Mouse (Mus musculus): Measurements from ENCODE around the gene Nuak1. TPM values are rescaled to one million over a fixed set of nuclear protein-coding genes. Genes with fewer than 3 reads are reported as not detected.
A peak's percentile ranks its signal among the peaks of the same experiment; 100 is the strongest.
"Not testable (repeated sequence)": the region's sequence is repeated elsewhere in the genome, so short reads cannot be mapped to it uniquely, and the experiment has no call there.

Nuak1 gene
- 2.3 and 2.6 TPM in 2 replicates for polyA plus RNA-seq (2015; fragmentation: Nextera tagmentation; extraction: Ambion mirVana)

DNA sequence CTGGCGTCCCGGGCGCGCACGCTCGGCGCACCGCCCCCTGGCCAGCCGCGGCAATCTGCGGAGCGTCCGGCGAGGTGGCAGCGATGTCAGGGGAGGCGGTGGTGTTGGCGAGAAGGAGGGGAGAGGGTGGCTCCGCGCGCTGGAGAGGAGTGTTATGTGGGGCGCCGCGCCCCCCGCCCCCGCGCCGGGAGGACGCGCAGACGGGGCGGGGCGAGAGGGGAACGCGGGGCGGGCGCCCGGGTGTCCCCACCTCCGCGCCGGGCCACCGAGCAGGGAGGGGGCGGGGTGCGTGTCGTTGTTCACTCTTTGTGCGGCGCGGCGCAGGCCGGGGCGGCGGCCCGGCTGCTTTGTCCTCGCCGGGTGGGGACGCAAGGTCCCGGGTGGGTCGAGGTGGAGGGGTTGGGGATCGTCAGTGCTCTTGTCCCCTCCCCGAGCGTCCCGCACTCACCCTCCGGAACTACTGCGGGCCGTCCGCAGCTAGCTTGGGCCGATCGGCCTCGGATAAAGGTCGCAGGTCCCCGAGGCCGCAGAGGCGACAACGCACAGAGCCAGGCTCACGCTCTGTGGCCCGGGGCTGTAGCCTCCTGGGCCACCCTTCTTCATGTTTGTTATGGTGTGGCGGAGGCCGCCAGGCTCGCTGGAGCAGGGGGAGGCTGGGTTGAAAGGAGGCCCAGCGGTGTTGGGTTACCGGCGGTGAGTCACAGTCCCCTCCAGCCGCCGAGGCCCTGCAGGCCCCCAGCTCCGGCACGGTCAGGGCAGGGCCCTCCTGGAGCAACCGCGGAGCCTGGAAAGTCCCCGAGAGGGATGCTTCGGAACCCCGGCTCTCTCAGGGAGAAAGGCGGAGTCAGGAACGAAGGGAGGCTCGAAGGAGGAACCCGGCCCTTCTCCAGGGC lies at the start of gene Nuak1:
Gene Nuak1 (minus strand): TSS at position 57 of the 893 bp plus-strand sequence.
- Histone ChIP-seq H3K27ac (replicated peaks) (peak within 1 kb of the TSS; percentile 100), H3K27me3 (replicated peaks) (no peaks in the 10 kb centered on the region), H3K9ac (peak within 1 kb of the TSS; percentile 100), H3K4me1 (peaks cover 61% of the 10 kb centered on the region), H3K4me2 (peak within 1 kb of the TSS; percentile 93), H3K9me3 (no peaks in the 10 kb centered on the region), H3K4me3 (peak within 1 kb of the TSS; percentile 96), H3K36me3 (no peaks in the 10 kb centered on the region)
- WGBS: under 1% methylated on average over 85 of the region's 94 CpGs
- ATAC-seq (ENCODE audit: extremely low read depth, insufficient number of reproducible peaks, low FRiP score, low TSS enrichment): peak; percentile 80

DNA sequence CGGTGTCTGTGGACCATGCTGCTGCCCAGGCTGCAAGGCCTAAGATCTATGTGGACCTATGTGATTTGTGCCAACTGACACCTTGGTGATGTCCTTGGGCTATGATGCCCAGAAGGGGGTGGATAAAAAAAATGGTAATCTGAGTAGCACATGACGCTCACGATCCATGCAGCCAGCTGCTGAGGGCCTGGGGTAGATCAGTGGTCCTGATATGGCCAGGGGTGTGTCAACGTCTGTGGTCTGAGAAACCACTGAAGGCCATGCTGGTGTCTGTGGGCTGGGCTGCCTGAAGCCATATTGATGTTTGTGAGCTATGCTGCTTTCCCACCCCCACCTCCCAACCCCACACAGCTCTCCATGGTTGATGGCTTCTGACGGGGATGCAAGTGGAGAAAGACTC lies 49.7 kb upstream of the Nuak1 start:
- no peak overlapping the region for H3K4me2 ChIP-seq
- H3K9me3 ChIP-seq: no peaks in the 10 kb centered on the region; the same call in 1 of the 2 replicates
- no peaks in the 10 kb centered on the region for H3K36me3 ChIP-seq
- H3K27ac ChIP-seq (replicated peaks): no peak overlapping the region
- H3K27me3 ChIP-seq (replicated peaks): no peaks in the 10 kb centered on the region
- no peak overlapping the region for H3K4me3 ChIP-seq
- 75% methylated on average over 5 of the region's 5 CpGs for WGBS
- no peak for ATAC-seq (ENCODE audit: extremely low read depth, insufficient number of reproducible peaks, low FRiP score, low TSS enrichment)
- H3K4me1 ChIP-seq: peaks cover 16% of the 10 kb centered on the region
- H3K9ac ChIP-seq: no peak overlapping the region

DNA sequence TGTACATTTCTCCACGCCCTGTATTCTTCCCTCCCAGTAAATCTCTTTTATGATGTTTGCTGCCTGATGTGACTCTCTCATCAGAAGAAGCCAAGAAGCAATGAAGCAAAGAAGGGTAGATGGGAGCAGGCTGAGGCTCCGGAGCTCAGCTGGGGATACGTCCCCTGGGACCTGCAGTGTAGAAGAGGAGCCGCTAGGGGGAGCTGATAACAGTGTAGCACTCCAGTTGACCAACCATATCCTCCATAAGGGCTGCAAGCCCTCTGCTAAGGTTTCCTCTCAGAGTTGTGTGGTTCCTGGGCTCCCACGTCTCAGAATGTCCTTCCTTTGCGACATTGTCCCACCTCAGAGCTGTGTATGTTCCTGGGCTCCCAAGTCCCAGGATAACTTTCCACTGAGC lies 47.9 kb upstream of the Nuak1 start:
- Histone ChIP-seq H3K9me3 (no peaks in the 10 kb centered on the region; the same call in 1 of the 2 replicates), H3K36me3 (no peaks in the 10 kb centered on the region), H3K27ac (replicated peaks) (no peak overlapping the region), H3K4me3 (no peak overlapping the region), H3K9ac (no peak overlapping the region), H3K4me2 (no peak overlapping the region), H3K27me3 (replicated peaks) (no peaks in the 10 kb centered on the region), H3K4me1 (0 out of 2 replicates have a peak, but pooled peaks cover 6% of the 10 kb centered on the region)
- no peak for ATAC-seq (ENCODE audit: extremely low read depth, insufficient number of reproducible peaks, low FRiP score, low TSS enrichment)
- 37% methylated on average over 6 of the region's 6 CpGs for WGBS

DNA sequence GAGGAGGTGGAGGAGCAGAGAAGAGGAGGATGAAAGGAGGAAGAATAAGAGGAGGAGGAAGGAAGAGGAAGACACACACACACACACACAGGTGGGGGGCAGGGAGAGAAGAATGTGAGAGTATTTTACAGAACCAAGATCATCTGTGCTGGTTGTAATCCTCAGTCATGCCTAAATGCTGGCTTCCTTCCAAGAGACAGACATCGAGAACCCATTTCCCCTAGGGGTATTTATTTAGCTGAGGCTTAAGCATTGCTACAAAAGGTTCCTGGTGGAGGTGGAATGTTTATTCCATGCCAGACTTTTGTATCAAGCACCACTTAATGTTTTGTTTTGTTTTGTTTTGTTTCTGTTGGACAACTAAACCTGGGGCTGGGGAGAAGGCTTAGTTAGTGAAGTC lies 44.3 kb upstream of the Nuak1 start:
- no peak overlapping the region for H3K4me2 ChIP-seq
- no peak overlapping the region for H3K9ac ChIP-seq
- no peak overlapping the region for H3K27ac ChIP-seq (replicated peaks)
- no peaks in the 10 kb centered on the region; the same call in 1 of the 2 replicates for H3K9me3 ChIP-seq
- no peak overlapping the region for H3K4me3 ChIP-seq
- no peak for ATAC-seq (ENCODE audit: extremely low read depth, insufficient number of reproducible peaks, low FRiP score, low TSS enrichment)
- no peaks in the 10 kb centered on the region for H3K36me3 ChIP-seq
- no peaks in the 10 kb centered on the region for H3K27me3 ChIP-seq (replicated peaks)
- 56% methylated on average over 1 of the region's 1 CpGs for WGBS
- peaks cover 14% of the 10 kb centered on the region for H3K4me1 ChIP-seq

DNA sequence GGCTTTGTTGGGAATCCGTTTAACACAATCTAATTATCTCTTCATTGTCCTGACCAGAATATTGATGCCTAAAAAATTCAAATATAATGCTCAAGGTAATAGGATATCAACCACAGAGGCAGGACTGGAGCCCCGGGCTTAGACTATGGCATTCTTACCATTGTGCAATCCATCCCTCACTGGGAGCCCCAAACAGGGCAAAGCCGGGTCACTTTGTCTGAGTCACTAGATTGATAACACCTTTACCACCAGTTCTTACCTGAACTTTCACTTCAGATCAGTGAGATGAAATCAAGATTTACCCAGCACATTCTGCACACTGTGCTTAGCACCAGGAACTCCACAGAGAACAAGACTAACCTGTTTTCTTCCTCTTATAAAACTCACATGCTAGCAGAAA lies 43.2 kb upstream of the Nuak1 start:
- 76% methylated on average over 3 of the region's 3 CpGs for WGBS
- Histone ChIP-seq H3K4me2 (no peak overlapping the region), H3K36me3 (no peaks in the 10 kb centered on the region), H3K4me3 (no peak overlapping the region), H3K27ac (replicated peaks) (no peak overlapping the region), H3K9ac (no peak overlapping the region), H3K4me1 (peaks cover 14% of the 10 kb centered on the region), H3K9me3 (no peaks in the 10 kb centered on the region; the same call in 1 of the 2 replicates), H3K27me3 (replicated peaks) (no peaks in the 10 kb centered on the region)
- ATAC-seq (ENCODE audit: extremely low read depth, insufficient number of reproducible peaks, low FRiP score, low TSS enrichment): no peak

DNA sequence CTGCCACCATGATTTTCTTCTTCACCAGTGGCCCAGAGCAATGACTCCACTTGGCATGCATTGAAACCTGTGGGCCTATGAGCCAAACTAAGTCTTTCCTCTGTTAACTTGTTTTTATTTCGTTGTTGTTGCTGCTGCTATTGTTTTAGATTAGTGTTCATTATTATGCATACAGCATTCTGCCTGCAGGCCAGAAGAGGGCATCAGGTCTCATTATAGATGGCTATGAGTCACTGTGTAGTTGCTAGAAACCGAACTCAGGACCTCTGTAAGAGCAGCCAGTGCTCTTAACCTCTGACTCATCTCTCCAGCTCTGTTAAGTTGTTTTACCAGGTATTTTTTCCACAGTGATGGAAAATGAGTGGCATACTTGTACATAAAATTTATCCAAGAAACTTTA lies 42.7 kb upstream of the Nuak1 start:
- Histone ChIP-seq H3K27ac (replicated peaks) (no peak overlapping the region), H3K27me3 (replicated peaks) (no peaks in the 10 kb centered on the region), H3K4me3 (no peak overlapping the region), H3K4me1 (peaks cover 17% of the 10 kb centered on the region), H3K9ac (no peak overlapping the region), H3K36me3 (no peaks in the 10 kb centered on the region), H3K9me3 (no peaks in the 10 kb centered on the region; the same call in 1 of the 2 replicates), H3K4me2 (no peak overlapping the region)
- 77% methylated on average over 2 of the region's 2 CpGs for WGBS
- ATAC-seq (ENCODE audit: extremely low read depth, insufficient number of reproducible peaks, low FRiP score, low TSS enrichment): no peak

DNA sequence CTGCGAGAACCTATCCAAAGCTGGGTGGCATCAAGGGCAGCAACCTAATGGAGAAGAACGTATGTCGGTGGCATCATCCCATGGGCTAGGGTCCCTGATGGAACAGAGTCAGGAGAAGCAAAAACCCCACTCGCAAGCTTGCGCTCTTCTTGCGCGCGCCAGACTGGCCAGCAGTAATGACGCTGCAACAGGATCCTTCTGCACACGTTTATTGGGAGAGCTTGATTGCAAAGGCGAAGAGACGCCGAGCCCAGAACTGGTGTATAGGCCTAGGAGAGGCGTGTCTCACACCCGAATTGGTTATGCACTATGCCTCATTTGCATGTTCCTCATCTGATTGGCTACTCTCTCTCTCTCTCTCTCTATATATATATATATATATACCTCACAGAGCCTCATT lies 42.0 kb upstream of the Nuak1 start:
- H3K4me1 ChIP-seq: peaks cover 24% of the 10 kb centered on the region
- not testable (repeated sequence) for H3K9ac ChIP-seq; H3K9me3 ChIP-seq; H3K4me3 ChIP-seq; H3K36me3 ChIP-seq; H3K27ac ChIP-seq (replicated peaks); H3K27me3 ChIP-seq (replicated peaks); ATAC-seq (ENCODE audit: extremely low read depth, insufficient number of reproducible peaks, low FRiP score, low TSS enrichment); H3K4me2 ChIP-seq
- 89% methylated on average over 15 of the region's 15 CpGs for WGBS

DNA sequence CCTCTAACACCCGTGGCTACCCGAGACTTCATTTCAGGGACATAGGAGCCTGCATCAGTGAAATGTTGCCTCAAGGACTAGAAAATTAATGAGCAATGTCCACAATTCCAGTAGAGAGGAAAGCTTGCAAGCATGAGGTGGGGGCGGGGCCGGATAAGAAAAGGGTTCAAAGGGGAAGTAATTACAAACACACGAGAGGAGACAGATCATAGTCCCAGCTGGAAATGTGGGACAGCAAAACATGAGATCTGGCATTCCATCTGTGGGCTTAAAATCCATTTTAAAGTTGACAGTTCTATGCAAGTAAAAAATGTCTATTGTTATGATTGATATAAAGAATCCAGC lies 40.9 kb upstream of the Nuak1 start:
- no peak for ATAC-seq (ENCODE audit: extremely low read depth, insufficient number of reproducible peaks, low FRiP score, low TSS enrichment)
- no peaks in the 10 kb centered on the region for H3K36me3 ChIP-seq
- H3K27ac ChIP-seq (replicated peaks): peak overlapping the region; percentile 86
- 64% methylated on average over 5 of the region's 5 CpGs for WGBS
- H3K9ac ChIP-seq: no peak overlapping the region
- no peaks in the 10 kb centered on the region; the same call in 1 of the 2 replicates for H3K9me3 ChIP-seq
- peaks cover 25% of the 10 kb centered on the region for H3K4me1 ChIP-seq
- H3K27me3 ChIP-seq (replicated peaks): no peaks in the 10 kb centered on the region
- H3K4me3 ChIP-seq: no peak overlapping the region
- 0 out of 2 replicates have a peak overlapping the region, but pooled peaks have one; percentile 1 for H3K4me2 ChIP-seq

DNA sequence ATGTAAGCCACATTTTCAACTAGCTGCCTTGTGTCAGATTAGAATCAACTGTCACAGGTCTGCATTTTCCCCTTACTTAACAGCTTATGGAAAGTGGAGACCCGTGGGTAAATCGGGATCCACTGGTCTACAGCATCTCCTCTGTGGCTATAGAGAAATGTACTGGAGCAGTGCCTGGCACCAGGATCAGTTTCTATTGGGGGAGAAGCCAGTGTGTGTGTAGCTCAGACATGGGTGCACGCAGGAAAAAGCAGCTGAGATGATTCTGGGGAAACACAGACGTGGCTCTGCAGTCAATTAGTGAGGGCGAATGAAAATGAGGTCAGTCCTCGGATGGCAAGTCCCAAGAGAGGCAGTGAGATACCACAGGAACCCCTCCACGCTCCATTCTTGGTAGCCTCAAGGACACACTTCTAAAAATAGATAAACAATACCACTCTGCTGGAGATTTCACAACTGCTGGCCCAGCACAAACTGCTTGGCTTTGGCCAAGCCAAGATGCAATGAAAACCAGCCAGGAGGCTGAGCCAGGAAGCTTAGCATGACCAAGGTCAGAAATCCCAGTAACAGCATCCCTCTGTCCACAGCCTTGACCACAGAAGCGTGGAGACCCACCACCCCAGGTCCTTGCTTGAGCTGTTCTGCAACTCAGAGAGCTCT lies 40.4 kb upstream of the Nuak1 start:
- 27% methylated on average over 8 of the region's 8 CpGs for WGBS
- Histone ChIP-seq H3K4me3 (no peak overlapping the region), H3K9me3 (no peaks in the 10 kb centered on the region; the same call in 1 of the 2 replicates), H3K27ac (replicated peaks) (peak overlapping the region; percentile 86), H3K36me3 (no peaks in the 10 kb centered on the region), H3K9ac (no peak overlapping the region; the same call in 1 of the 2 replicates), H3K4me2 (0 out of 2 replicates have a peak overlapping the region, but pooled peaks have one; percentile 1), H3K4me1 (peaks cover 25% of the 10 kb centered on the region), H3K27me3 (replicated peaks) (no peaks in the 10 kb centered on the region)
- no peak for ATAC-seq (ENCODE audit: extremely low read depth, insufficient number of reproducible peaks, low FRiP score, low TSS enrichment)

DNA sequence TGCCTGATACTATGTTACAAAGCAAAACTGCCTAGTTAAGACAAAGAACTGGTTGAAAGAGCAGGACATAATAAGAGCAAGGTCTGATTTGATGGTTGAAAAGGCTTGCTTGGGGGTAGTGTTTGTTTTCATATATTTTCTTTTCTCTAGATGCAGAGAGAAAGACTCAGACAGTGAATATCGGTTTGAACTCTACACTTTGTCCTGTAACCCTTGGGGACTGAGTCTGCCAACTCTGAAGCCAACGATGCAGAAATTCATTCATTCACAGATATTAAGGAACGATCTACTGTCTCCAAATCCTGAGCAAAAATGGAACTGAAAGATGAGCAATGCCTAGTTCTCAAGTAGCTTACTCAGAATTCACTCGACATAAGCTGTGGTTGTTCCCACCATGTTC lies 39.7 kb upstream of the Nuak1 start:
- H3K9ac ChIP-seq: no peak overlapping the region
- ATAC-seq (ENCODE audit: extremely low read depth, insufficient number of reproducible peaks, low FRiP score, low TSS enrichment): no peak
- H3K4me1 ChIP-seq: peaks cover 25% of the 10 kb centered on the region
- 85% methylated on average over 4 of the region's 4 CpGs for WGBS
- no peak overlapping the region for H3K4me2 ChIP-seq
- H3K9me3 ChIP-seq: no peaks in the 10 kb centered on the region
- H3K36me3 ChIP-seq: no peaks in the 10 kb centered on the region
- H3K4me3 ChIP-seq: no peak overlapping the region
- no peaks in the 10 kb centered on the region for H3K27me3 ChIP-seq (replicated peaks)
- peak overlapping the region; percentile 86; the same call in 1 of the 2 replicates for H3K27ac ChIP-seq (replicated peaks)

DNA sequence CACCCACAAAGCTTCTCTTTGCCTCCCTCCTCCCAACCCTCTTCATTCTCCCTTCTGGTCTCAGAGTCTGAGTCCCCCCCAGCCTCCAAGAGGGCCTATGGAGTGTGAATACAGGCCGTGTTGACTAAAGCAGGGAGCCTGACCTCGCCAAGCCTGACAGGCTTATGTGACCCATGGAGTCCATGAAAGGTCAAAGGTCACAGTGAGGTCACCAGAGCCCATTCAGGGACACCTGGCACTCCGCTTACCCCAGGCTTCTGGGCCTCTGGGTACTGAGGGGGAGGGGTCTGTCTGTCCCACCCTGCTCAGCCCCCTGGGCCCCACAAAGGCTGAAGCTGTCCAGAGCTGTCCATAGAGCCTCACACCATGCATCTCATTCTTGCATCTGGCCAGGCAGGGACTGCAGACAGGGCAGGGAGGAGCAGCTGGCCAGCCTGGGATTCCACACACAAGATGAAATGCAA lies 37.2 kb upstream of the Nuak1 start:
- 0 out of 2 replicates have a peak overlapping the region, but pooled peaks have one; percentile 0 for H3K9ac ChIP-seq
- no peaks in the 10 kb centered on the region for H3K9me3 ChIP-seq
- WGBS: 29% methylated on average over 3 of the region's 3 CpGs
- peaks cover 25% of the 10 kb centered on the region for H3K4me1 ChIP-seq
- no peak overlapping the region for H3K4me3 ChIP-seq
- no peak overlapping the region for H3K27ac ChIP-seq (replicated peaks)
- H3K4me2 ChIP-seq: no peak overlapping the region
- peak; percentile 59; the same call in 1 of the 2 replicates for ATAC-seq (ENCODE audit: extremely low read depth, insufficient number of reproducible peaks, low FRiP score, low TSS enrichment)
- H3K27me3 ChIP-seq (replicated peaks): no peaks in the 10 kb centered on the region
- H3K36me3 ChIP-seq: no peaks in the 10 kb centered on the region
